Mouse (Mus musculus): Measurements from ENCODE around the gene Cyp11a1. TPM values are rescaled to one million over a fixed set of nuclear protein-coding genes. Genes with fewer than 3 reads are reported as not detected.

Gene Cyp11a1
- polyA plus RNA-seq, 1 experiment: 0.04 TPM

DNA sequence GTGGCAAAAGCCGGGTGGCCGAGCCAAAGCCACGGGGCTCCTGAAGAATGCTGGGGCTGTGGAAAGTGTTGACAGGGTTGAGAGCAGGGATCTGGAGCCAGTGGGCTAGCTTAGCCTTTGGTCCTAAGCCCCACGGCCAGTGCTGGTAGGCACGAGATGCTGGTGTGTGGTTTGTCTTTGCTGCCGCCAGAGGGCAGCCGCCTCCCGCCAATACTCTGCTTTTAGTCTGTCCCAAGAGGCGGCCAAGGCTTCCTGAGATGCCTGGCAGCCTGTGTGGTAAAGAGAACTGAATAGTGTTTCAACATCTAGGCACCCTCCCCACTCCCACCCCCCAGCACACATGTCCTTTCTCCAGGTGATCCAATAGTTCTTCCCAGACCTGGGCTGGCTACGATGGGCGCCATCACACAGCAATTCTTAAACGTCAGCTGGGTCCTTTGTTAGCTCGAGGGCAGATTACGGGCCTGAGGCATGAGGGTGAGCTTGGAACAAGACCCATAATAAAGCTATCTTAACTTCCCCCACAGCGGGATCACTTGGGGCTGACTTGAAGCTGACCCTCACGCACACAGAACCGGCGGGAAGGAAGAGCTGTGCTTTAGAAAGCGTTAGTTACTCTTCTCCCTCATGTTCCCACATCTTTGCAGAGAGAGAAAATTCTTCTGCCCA lies 32.4 kb downstream of the Cyp11a1 start:
- no peaks in the 10 kb centered on the region for H3K79me2 ChIP-seq (ENCODE audit: control insufficient read depth, insufficient read depth)
- no peaks in the 10 kb centered on the region for H3K79me3 ChIP-seq (ENCODE audit: low read depth)
- H3K36me3 ChIP-seq (ENCODE audit: control insufficient read depth, insufficient read depth): no peaks in the 10 kb centered on the region
- H3ac ChIP-seq (ENCODE audit: control insufficient read depth, insufficient read length, low read depth): no peak overlapping the region
- peak; percentile 92 for TF ChIP-seq CTCF (IDR thresholded peaks at IDR 0.05; ENCODE audit: control insufficient read depth, insufficient read depth, insufficient read length)
- no peak for TF ChIP-seq MAX (IDR thresholded peaks at IDR 0.05)
- H3K27me3 ChIP-seq (ENCODE audit: control insufficient read depth, insufficient read depth, insufficient read length): no peaks in the 10 kb centered on the region
- no peak overlapping the region for H3K4me3 ChIP-seq (ENCODE audit: insufficient read depth, poor library complexity, severe bottlenecking)

DNA sequence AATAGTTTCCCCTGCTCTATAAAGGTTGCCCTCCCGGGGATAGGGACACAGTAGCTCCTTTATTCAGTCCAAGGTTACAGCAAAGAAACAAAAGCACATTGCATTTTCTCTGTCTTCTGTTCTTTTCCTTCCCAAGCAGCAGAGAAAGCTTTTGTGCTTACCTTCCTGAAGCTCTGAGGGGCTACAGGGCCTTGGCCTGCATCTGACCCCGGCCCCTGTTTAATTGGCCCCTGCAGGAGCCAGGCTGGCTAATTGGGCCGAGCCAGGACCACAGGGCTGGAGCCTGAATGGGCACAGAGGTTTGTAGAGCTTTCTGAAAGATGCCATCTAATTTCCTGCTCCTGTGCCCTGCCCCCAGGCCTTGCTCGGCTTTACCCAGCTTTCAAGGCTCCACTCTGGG lies 34.8 kb downstream of the Cyp11a1 start:
- Histone ChIP-seq H3K79me3 (ENCODE audit: low read depth) (no peaks in the 10 kb centered on the region), H3K27me3 (ENCODE audit: control insufficient read depth, insufficient read depth, insufficient read length) (no peaks in the 10 kb centered on the region), H3K4me3 (ENCODE audit: insufficient read depth, poor library complexity, severe bottlenecking) (no peak overlapping the region), H3ac (ENCODE audit: control insufficient read depth, insufficient read length, low read depth) (no peak overlapping the region), H3K36me3 (ENCODE audit: control insufficient read depth, insufficient read depth) (no peaks in the 10 kb centered on the region), H3K79me2 (ENCODE audit: control insufficient read depth, insufficient read depth) (no peaks in the 10 kb centered on the region)
- no peak for TF ChIP-seq CEBPB (IDR thresholded peaks at IDR 0.05; ENCODE audit: low read depth)
- TF ChIP-seq FOSL1 (IDR thresholded peaks at IDR 0.05; ENCODE audit: insufficient read depth, low read length, poor library complexity, severe bottlenecking): no peak
- no peak for TF ChIP-seq USF1 (IDR thresholded peaks at IDR 0.05; ENCODE audit: low read depth)
- no peak for TF ChIP-seq MYOD1 (IDR thresholded peaks at IDR 0.05; ENCODE audit: control insufficient read depth, insufficient read length, low read depth)
- no peak for TF ChIP-seq MYOG (IDR thresholded peaks at IDR 0.05; ENCODE audit: control insufficient read depth, extremely low read depth, insufficient read length)
- no peak for TF ChIP-seq CTCF (IDR thresholded peaks at IDR 0.05; ENCODE audit: control insufficient read depth, insufficient read depth, insufficient read length)
- TF ChIP-seq MAX (IDR thresholded peaks at IDR 0.05): no peak

DNA sequence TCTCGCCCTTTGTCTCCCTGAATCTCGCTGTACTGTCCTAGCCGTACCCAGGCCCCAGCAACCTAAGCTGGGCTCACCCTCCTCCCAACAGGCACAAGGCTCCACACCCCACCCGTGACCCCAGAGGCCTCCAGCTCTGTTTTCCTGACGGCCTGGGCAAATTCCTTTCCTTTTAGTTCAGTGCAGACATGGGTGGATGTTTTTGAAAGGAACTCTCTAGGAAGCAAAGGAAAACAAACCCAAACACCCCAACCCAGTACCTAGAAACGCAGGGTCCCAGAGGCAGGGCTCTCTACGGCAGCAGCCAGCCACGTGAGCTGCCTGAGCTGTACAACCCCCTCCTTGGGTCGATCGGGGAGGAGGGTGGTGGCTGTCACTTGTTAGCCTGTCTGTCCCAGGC lies 36.2 kb downstream of the Cyp11a1 start:
- H3K27me3 ChIP-seq (ENCODE audit: control insufficient read depth, insufficient read depth, insufficient read length): peaks cover 3% of the 10 kb centered on the region
- TF ChIP-seq FOSL1 (IDR thresholded peaks at IDR 0.05; ENCODE audit: insufficient read depth, low read length, poor library complexity, severe bottlenecking) (no peak), MYOD1 (IDR thresholded peaks at IDR 0.05; ENCODE audit: control insufficient read depth, insufficient read length, low read depth) (no peak), MAX (IDR thresholded peaks at IDR 0.05) (no peak), MYOG (IDR thresholded peaks at IDR 0.05; ENCODE audit: control insufficient read depth, extremely low read depth, insufficient read length) (no peak), CTCF (IDR thresholded peaks at IDR 0.05; ENCODE audit: control insufficient read depth, insufficient read depth, insufficient read length) (no peak), USF1 (IDR thresholded peaks at IDR 0.05; ENCODE audit: low read depth) (no peak), CEBPB (IDR thresholded peaks at IDR 0.05; ENCODE audit: low read depth) (no peak)
- H3K4me3 ChIP-seq (ENCODE audit: insufficient read depth, poor library complexity, severe bottlenecking): no peak overlapping the region

DNA sequence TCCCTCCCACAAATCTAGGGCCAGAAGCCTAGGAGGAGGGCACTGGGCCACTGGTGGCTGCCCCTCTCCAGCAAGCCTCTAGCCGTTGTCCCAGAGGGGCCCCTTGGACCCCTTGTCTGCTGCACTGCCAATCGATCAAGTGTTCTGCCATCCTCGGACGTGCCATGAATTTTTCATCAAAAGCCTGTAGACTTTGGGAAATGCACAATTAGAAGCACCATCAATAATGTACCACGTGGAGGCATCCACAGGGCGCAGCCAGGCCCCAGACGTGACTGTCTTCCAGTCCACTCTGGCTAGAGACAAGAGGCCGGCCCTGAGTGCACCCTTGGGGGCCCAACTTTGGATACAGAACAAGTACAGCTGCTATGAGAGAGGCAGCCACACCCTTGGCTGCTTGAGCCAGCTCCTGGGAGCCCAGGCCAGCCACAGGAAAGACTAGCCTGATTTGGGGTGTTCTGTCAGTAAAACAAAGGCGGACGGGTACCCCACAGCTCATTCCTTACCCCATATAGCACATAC lies 37.3 kb downstream of the Cyp11a1 start:
- Histone ChIP-seq H3K27me3 (ENCODE audit: control insufficient read depth, insufficient read depth, insufficient read length) (peaks cover 11% of the 10 kb centered on the region), H3ac (ENCODE audit: control insufficient read depth, insufficient read length, low read depth) (no peak overlapping the region), H3K4me3 (ENCODE audit: insufficient read depth, poor library complexity, severe bottlenecking) (no peak overlapping the region), H3K79me2 (ENCODE audit: control insufficient read depth, insufficient read depth) (no peaks in the 10 kb centered on the region), H3K36me3 (ENCODE audit: control insufficient read depth, insufficient read depth) (no peaks in the 10 kb centered on the region), H3K79me3 (ENCODE audit: low read depth) (no peaks in the 10 kb centered on the region)
- TF ChIP-seq MAX (IDR thresholded peaks at IDR 0.05): no peak
- no peak for TF ChIP-seq CTCF (IDR thresholded peaks at IDR 0.05; ENCODE audit: control insufficient read depth, insufficient read depth, insufficient read length)
- TF ChIP-seq USF1 (IDR thresholded peaks at IDR 0.05; ENCODE audit: low read depth): no peak

More for the DNA sequence above, 36.2 kb downstream of the Cyp11a1 start:
- H3ac ChIP-seq (ENCODE audit: control insufficient read depth, insufficient read length, low read depth): no peak overlapping the region
- no peaks in the 10 kb centered on the region for H3K79me2 ChIP-seq (ENCODE audit: control insufficient read depth, insufficient read depth)
- H3K36me3 ChIP-seq (ENCODE audit: control insufficient read depth, insufficient read depth): no peaks in the 10 kb centered on the region
- H3K79me3 ChIP-seq (ENCODE audit: low read depth): no peaks in the 10 kb centered on the region

DNA sequence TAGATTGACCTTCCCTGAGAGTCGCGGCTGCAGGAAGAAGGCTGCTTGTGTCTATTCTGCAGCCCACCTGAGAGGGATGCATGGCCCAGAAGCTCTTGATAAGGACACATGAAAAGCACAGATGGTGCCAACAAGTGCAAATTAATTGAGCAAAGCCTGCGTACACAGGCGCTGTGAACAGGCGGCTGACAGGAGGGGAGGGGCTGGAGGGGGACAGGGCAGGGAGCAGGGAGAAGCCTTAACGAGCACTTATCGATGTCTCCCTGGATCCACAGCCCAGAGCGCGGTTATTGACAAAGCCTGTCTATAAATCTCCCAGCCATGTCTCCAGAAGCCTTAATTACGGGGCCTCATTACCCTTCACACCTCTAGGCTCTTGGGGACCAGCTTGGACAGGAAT lies 38.6 kb downstream of the Cyp11a1 start:
- Histone ChIP-seq H3K4me3 (ENCODE audit: insufficient read depth, poor library complexity, severe bottlenecking) (no peak overlapping the region), H3K27me3 (ENCODE audit: control insufficient read depth, insufficient read depth, insufficient read length) (peaks cover 14% of the 10 kb centered on the region)

DNA sequence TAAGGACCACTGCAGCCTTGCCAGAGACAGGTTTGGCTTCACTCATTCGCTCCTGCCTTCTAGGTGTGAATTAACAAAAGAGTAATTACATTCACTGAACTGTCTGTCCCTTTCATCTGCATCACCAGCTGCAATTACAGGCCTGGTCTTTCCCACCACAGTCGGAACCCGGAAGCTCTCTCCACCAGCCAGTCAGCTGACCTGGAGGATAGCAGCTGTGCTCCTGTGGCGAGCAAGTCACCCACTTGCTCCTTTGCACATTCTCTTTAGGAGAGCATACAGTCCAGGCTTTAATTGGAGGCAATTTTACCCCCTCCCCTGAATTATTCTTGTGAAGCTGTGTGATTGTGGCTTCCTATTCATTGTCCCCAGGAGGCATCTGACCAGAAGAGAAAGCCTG lies 39.4 kb downstream of the Cyp11a1 start:
- H3K79me2 ChIP-seq (ENCODE audit: control insufficient read depth, insufficient read depth): no peaks in the 10 kb centered on the region
- H3K79me3 ChIP-seq (ENCODE audit: low read depth): no peaks in the 10 kb centered on the region
- H3ac ChIP-seq (ENCODE audit: control insufficient read depth, insufficient read length, low read depth): no peak overlapping the region
- no peak overlapping the region for H3K4me3 ChIP-seq (ENCODE audit: insufficient read depth, poor library complexity, severe bottlenecking)
- no peaks in the 10 kb centered on the region for H3K36me3 ChIP-seq (ENCODE audit: control insufficient read depth, insufficient read depth)
- H3K27me3 ChIP-seq (ENCODE audit: control insufficient read depth, insufficient read depth, insufficient read length): peaks cover 17% of the 10 kb centered on the region
- TF ChIP-seq CTCF (IDR thresholded peaks at IDR 0.05; ENCODE audit: control insufficient read depth, insufficient read depth, insufficient read length): no peak
- peak; percentile 58 for TF ChIP-seq USF1 (IDR thresholded peaks at IDR 0.05; ENCODE audit: low read depth)

More for the DNA sequence above, 38.6 kb downstream of the Cyp11a1 start:
- Histone ChIP-seq H3K36me3 (ENCODE audit: control insufficient read depth, insufficient read depth) (no peaks in the 10 kb centered on the region), H3ac (ENCODE audit: control insufficient read depth, insufficient read length, low read depth) (no peak overlapping the region), H3K79me3 (ENCODE audit: low read depth) (no peaks in the 10 kb centered on the region), H3K79me2 (ENCODE audit: control insufficient read depth, insufficient read depth) (no peaks in the 10 kb centered on the region)
- TF ChIP-seq FOSL1 (IDR thresholded peaks at IDR 0.05; ENCODE audit: insufficient read depth, low read length, poor library complexity, severe bottlenecking) (no peak), USF1 (IDR thresholded peaks at IDR 0.05; ENCODE audit: low read depth) (no peak), MAX (IDR thresholded peaks at IDR 0.05) (no peak), MYOG (IDR thresholded peaks at IDR 0.05; ENCODE audit: control insufficient read depth, extremely low read depth, insufficient read length) (no peak), CEBPB (IDR thresholded peaks at IDR 0.05; ENCODE audit: low read depth) (no peak)

Measured in C2C12 (cell line).